Mouse (Mus musculus) gastrocnemius, postnatal 36 days (tissue): ENCODE data around the gene Fbxl18. TPM values are rescaled to one million over a fixed set of nuclear protein-coding genes. Genes with fewer than 3 reads are reported as not detected.

Experiments
- DNase-seq, 2 experiments: peaks; one replicate each; pipeline ENCODE4 v3.0.0; 2022
- intact Hi-C: fragments of 180-260 bp; cut with DNase I; formaldehyde crosslinking; loops from one replicate; pipeline ENCODE4 v1.15.1; 2025
- long read RNA-seq, 2 experiments: library from polyadenylated mRNA; stranded (forward); transcript quantifications; one replicate each; pipeline ENCODE4 v2.0.0; 2021
- total RNA-seq, 2 experiments: library from RNA; stranded (reverse); gene quantifications; 2 replicates each; pipeline ENCODE4 v1.2.3; 2021

Gene Fbxl18
- 1 to 10 TPM; 5.7 to 6.0 TPM for total RNA-seq
- long read RNA-seq, experiment 1: 0 reads
- long read RNA-seq, experiment 2, partial matches to known transcripts: 1 of 4 reads
- long read RNA-seq, experiment 2, other reads (novel, unspliced or antisense): 2 of 4 reads

DNA sequence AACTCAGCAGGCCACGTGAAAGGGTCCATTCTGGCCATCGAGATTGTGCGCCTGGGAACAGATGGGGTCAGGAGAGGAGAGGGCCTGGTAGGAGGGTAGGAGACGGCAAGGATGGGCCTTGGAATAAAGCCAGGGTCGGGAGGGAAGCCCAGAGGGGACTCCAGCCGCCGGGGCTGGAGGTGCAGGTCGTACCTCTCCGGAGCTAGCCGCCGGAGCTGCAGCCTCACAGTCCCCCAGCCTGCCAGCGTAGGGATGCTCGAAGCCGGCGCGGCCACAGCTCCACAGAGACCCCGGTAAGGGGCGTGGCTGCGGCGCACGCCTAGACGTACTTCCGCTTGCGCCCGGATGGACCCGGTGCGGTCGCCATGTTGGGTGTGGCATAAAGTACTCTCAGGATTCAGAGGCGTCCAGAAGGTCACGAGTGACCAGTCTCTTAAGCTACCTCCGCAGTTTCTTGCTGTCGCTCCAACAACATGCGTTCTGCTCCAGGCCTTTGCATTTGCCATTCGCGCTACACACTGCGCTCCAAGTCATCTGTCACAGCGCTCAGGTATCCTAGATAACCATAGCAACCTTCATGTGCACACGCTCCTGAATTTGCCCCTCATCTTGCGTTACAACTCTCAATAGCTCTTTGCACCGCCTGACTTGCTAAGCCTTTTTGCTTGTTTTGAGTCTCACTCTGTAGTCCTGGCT, at the start of gene Fbxl18:
TSS of gene Fbxl18 (minus strand) at position 504 of the 696 bp plus-strand sequence.
- intact Hi-C loops: no loop called here

DNA sequence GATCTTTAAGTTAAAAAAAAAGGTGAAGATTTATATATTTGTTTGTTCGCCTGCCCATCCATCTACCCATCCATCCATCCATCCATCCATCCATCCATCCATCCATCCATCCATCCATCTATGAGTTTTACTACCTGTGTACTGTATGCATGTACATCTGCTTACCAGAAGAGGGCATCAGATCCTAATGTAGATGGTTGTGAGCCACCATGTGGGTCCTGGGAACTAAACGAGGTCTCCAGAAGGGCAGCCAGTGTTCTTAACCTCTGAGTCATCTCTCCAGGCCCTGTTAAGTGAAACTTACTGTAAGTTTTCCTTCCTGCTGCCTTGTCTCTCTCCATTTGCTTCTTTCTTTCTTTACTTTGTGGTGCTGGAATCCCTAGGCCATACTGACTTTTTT, 45.2 kb upstream of the Fbxl18 start:
- intact Hi-C loops: no loop called here
- DNase-seq: no peak

More for the DNA sequence above, at the start of gene Fbxl18:
- DNase-seq: peak; percentile 88 to 90

DNA sequence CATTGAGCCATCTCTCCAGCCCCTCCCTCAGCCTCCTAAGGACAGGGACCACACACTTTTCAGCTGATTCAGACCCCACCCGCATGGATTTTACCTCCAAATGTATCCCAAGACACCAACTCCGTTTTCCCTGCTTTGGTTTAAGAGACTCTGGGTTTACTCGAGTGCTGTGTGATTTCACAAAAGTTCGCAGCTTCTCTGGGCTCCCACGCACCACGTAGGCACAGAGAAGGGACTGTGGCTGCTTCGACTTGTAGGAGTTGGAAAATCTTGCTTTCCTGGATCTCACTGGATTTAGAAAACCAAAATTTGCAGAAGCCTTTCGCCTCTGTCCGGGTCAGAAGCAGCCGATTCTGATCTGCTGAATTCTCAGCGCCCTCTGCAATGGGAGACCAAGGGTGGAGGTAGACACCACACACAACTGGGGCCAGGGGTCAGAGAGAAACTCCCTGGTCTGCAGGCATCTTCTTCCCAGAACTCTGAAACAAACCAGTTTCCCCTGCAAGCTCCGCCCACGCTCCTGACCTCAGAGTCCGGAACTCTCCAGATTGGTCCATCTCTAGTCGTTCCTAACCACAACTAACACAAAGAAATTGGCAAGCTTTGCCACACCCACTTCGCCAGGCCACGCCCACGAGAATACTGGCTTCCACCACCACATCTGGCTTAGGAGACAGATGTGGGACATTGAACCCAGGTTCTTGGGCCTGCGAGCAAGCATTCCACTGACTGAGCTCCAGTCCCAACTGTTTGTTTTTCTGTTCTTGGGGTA, 42.9 kb upstream of the Fbxl18 start:
- peak in 1 of 2 experiments; percentile 45 for DNase-seq

DNA sequence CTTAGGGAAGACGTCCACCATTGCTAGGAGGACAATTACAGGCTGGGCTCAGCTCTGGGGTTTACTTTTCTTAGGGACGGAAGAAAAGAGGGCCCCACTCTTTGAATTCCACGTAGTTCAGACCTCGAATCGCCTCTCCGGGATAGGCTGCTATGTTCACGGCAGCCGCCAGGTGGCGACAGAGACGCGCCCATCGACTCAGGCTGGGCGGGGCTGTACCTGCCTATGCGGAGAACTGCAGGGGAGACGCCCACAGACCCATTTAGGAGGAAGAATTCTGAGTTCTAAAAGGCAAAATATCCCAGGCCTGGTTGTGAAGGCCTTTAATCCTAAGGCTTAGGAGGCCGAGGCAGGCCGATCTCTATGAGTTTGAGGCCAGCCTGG, 41.1 kb upstream of the Fbxl18 start:
- intact Hi-C loops: loop anchor here (2.0 kb wide), 3 partner anchors 98 to 130 kb away; no protein-coding TSS in a partner anchor
- peak; percentile 72 to 81 for DNase-seq

More for the DNA sequence above, 42.9 kb upstream of the Fbxl18 start:
- intact Hi-C loops: loop anchor here (2.0 kb wide), 3 partner anchors 97 to 129 kb away; no protein-coding TSS in a partner anchor

DNA sequence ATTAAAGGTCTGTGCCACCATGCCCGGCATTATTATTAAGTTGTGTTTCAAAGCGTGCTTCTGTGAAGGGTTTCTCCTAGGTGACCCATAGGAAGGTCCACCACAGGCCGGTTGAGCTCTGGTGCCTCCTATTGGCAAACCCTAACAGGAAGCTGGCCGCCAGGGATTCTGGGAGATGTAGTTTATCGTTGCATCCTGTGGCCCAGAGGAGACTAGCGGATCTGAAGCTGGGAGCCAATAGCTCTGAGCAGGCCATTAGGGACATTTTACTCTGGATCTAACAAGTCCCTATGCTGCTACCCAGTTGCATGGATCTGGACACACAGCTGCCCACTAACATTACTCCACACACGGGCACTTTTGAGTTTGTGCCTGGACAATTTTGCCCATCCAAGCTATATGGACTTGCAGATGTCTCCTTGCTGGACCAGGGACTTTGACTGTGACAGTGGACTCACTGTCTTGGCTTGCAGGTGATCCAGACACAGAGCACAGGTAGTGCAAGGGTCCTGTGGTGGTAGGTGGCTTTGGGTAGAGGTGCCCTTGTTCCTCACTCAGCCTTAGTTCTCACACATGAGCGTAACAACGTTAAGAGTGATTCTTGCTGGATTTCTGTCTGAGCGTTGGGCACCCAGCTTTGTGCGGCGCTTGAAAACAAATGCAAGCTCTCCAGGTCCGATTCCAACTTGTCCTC, 40.6 kb upstream of the Fbxl18 start:
- peak; percentile 70 to 71 for DNase-seq
- intact Hi-C loops: loop anchor here (2.0 kb wide), 3 partner anchors 99 to 131 kb away; no protein-coding TSS in a partner anchor

DNA sequence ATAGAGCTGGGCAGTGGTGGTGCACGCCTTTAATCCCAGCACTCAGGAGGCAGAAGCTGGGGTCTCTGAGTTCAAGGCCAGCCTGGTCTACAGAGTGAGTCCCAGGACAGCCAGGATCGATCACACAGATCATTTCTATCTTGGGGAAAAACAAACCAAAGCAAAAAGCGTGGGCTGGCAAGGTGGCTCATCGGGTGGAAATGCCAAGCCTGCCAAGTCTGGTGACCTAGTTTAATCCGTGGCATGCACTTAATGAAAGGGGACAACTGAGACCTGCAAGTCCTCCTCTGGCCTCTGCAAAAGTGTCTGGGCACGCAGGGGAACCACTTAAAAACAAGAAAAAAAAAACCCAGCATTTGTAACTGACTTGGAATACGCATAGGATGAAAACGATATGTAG, 37.5 kb upstream of the Fbxl18 start:
- DNase-seq: no peak
- intact Hi-C loops: loop anchor here (1.0 to 5.0 kb wide), 3 partner anchors 27 to 165 kb away; no protein-coding TSS in a partner anchor

DNA sequence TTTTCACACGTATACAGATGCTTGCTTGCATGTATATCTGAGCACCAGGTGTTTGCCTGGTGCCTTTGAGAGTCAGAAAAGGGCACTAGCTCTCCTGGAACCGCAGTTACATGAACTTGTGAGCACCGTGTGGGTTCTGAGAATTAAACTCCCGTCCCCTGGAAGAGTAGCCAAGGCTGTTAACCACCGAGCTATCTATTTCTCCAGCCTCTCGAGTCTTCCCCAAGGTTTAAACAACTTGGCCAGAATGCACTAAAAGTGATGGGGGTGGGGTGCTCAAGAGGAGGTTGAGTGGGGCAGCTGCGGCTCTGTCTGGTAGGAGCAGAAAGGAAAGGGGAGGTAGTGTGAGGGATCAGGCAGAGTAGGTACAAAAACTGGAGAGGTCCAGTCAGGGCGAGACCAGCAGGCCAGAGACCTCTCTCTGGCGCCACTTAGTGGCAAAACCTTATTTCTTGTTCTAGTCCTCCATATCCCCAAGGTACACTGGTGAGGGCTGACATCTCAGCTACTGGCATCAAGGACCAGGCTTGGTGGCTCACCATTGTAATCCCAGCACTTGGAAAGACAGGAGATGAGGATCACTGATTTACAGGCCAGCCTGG, 37.0 kb upstream of the Fbxl18 start:
- DNase-seq: peak; percentile 55 to 73
- intact Hi-C loops: loop anchor here (1.0 to 5.0 kb wide), 3 partner anchors 27 to 165 kb away; no protein-coding TSS in a partner anchor

DNA sequence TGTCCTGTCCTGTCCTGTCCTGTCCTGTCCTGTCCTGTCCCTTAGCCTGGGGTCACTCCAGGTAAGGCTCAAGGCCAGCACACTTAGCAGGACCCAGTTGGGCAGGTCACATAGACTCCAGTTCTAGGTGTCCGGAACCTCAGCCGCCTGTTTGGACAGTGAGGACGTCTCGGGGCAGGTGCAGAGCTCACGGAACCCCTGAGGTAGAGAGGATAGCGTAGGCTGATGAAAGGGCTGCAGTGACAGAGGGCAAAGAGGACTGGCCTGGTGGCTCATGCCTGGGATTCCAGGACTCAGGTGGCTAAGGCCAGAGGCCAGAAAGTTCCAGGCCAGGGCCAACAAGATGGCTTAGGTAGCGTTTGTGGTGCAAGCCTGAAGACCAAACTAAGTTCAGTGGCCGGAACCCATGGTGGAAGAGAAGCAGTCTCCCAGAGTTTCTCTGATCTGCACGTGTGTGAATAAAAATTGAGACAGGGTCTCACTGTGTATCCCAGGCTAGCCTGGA, 36.1 kb upstream of the Fbxl18 start:
- intact Hi-C loops: loop anchor here (5.0 kb wide), 1 partner anchor 164 kb away; no protein-coding TSS in a partner anchor
- DNase-seq: no peak

DNA sequence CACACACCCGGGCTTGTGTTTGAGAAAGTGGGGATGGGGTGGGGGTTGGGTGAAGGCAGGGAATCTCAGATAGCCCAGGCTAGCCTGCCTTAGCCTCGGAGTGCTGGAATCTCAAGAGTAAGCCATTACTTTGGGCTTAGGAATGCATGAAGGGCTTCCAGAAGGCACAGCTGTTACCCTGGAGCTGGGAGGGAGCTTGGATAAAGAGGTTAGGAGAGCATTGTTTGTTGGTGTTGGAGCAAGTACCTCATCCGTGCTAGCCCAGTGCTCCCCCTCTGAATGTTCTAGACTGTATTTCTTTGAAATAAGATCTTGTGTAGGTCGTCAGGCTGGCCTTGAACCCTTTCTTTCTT, 34.2 kb upstream of the Fbxl18 start:
- no peak for DNase-seq
- intact Hi-C loops: no loop called here

DNA sequence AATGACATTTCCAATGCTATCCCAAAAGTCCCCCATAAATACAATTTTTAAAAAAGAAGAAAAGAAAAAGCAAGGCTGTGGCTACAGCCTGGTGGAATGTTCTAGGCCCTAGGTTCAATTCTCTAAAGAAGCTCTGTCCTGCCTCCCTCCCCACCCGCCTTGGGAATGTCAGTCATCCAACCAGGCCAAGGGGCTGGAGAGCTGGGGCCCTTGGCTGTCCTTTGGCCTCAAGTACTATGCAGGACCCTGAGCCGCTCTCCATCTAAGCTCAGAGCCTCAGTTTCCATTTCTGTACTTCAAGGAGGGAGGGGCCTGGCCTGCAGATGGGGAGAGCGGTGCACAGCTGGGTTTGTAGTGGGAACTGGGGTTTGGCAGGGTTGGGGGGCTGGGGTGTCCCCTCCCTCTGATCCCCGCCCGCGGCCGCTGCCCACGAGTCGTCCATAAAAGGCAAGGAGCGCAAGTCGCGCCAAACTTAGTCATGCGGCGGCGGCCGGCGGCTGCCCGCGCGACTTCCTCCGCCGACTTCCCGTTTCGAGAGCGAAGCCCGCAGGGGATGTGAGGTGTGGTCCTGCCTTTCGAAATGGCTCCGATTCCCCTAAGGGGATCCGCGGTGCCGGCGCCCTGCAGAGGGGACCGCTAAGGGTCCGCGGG, 33.7 kb upstream of the Fbxl18 start:
- intact Hi-C loops: no loop called here
- DNase-seq: peak; percentile 77 to 83

DNA sequence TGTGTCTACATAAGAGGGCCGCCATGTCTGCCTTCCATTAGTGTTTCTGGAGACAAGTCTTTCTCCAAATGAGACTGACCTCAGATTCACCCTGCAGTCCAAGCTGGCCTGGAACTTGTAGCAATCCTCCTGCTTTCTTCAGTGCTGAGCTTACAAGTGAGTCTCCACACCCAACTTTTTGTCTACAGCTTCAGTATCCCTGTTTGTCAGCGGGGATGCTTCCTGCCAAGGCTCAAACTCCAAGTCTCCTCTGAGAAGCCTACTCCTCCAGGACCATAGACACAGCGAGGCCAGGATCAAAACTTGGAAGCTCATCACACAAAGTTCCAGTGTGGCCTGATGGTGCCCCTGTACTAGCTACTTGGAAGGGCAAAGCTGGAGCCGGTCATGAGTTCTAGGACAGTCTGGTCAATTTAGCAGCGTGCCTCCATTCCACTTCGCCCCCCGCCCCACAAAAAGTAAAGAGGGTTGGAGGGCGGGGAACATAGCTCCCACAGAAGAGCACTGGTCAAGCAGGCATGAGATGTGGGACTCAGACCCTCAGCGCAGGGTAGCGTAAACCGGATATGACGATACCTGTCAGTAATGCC, 32.2 kb upstream of the Fbxl18 start:
- intact Hi-C loops: no loop called here
- DNase-seq: no peak

DNA sequence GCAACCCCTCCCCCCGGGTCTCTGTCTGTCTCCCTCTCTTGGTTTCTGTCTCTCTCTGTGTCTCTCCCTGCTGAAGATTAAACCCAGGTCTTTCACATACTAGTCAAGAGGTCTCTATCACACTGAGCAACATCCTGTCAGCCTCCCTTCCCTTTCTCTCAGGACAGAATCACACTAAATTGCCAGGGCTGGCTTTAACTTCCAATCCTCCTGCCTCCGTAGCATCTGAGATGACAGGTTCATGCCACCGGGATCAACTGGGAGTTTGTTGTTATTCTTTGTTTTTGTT, 31.7 kb upstream of the Fbxl18 start:
- intact Hi-C loops: no loop called here

DNA sequence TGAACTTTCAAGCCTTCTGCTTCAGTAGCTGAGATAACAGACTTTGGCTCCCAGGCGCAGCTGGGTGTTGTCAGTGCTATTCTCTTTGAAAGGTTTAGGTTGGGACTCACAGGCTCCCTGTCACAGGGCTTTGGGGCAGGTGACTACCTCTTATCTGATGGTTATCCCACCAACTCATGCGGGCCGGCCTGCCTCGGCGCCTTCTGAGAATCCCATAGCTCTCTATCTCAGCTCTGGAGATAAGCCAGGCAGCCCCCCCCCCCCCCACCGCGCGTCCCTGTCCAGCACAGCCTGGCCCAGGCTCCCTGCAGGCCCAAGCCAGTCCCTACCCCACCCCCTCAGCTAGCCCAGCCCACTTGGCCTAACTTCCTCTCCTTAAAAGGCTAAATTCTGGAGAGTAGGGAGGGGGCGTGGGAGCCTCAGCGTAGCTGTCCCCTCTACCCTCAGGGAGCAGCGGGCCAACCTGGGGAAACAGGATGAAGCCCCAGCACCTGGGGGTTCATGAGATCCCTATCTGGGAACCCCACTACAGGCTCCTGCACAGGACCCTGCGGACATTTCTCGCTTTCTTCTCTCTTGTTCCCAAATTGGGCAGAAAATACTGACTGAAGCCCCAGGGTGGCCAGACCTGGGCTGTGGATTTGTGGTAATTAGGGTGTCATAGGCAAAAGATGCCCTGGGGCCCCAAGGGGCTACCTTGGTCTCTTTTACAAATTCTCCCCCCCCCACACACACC, 31.2 kb upstream of the Fbxl18 start:
- peak in 1 of 2 experiments; percentile 64 for DNase-seq
- intact Hi-C loops: no loop called here

More for the DNA sequence above, 31.7 kb upstream of the Fbxl18 start:
- no peak for DNase-seq

DNA sequence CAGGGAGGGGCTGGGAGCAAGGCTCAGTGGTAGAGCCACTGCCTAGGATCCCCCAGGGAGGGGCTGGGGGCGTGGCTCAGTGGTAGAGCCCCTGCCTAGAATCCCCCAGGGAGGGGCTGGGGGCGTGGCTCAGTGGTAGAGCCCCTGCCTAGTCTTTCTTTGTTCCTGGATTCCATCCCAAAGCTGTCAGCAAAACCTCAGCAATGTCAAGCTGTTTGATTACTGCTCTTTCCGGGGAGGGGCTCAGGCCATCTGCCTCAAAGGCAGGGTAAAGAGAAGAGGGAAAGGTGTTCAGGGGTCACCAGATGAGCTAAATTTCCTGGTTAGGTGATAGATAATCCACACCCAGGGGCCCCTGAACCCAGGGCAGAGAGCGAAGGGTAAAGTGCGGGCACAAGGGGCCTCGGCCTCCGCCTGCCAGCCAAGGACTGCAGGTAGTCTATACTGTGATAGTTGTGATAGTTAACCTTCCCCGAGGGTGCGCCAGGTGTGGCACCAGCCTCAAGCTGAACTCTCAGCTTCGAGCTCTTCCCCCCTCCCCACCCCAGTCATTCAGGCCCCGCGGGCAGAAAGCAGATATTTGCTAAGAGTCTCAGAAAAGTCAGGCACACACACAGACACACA, 29.2 kb upstream of the Fbxl18 start:
- intact Hi-C loops: no loop called here
- no peak for DNase-seq

DNA sequence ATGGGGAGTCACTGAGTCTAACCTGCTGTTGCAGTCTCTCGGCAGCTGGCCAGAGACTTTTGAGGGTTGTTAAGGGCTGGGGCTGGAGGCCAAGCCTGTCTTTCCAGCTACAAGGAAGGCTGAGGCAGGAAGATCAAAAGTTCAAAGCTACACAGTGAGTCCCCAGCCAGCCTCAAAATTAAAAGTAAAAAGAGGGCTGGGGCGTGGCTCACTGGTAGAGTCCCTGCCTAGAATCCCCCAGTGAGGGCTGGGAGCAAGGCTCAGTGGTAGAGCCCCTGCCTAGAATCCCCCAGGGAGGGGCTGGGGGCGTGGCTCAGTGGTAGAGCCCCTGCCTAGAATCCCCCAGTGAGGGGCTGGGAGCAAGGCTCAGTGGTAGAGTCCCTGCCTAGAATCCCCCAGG, 28.6 kb upstream of the Fbxl18 start:
- intact Hi-C loops: no loop called here
- no peak for DNase-seq

DNA sequence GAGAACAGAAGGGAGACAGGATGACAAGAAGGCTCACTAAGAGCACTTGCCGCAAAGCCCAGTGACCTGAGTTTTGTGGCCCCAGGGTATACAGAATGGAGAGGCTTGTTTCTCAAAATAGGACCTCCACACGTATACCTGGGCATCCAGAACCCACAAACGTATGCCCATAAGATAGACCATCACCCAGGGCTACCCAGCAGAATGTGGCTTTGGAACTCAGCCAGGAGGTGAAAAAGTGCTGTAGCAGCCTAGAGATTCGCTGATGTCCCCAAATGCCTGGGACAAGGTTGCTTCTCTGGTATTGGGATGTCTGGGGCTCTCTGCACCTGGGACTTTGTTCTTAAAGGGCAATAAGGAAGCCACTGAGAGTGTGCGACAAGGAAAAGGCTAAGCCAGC, 27.0 kb upstream of the Fbxl18 start:
- no peak for DNase-seq

DNA sequence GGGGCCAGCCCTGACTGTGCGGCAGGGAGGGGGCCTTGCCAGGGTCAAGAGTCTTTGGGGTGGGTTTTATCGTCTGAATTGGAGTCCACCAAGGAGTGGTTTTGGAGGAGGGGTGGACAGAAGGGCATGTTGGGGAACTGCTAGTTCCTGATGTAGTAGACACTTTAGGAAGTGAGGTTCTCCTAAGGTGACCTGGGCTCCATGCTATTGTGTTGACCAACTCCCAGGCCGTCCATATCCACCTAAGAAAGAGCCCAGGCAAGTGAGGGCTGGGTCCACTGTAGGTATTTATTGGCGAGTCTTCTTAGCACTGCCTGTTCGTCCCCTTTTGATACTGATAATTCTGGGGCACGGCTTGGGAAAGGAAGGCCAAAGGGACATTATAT, 25.8 kb upstream of the Fbxl18 start:
- intact Hi-C loops: no loop called here
- no peak for DNase-seq

More for the DNA sequence above, 27.0 kb upstream of the Fbxl18 start:
- intact Hi-C loops: no loop called here
